Mouse (Mus musculus): Measurements from ENCODE around the gene Auts2. TPM values are rescaled to one million over a fixed set of nuclear protein-coding genes. Genes with fewer than 3 reads are reported as not detected.

Auts2 gene
- total RNA-seq, 2 experiments from 2014 or later = 101 to 109 TPM

DNA sequence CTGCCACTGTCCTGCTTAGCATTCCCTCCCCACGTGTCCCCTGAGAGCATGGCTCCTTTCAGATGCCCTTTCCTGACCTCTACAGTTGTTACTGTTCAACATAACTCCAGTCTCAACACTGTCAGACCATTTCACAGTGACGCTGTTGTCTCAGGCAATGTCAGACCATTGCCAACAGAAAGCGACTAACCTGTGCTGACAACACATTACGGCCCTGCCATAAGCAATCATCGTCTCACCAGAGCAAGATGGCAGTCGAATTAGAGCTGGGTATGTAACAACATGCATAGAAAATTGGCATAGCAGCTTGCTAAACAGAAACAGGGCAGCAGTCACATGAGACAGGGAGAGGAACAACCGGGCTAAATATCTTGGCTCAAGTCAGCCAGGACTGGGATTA lies 614.4 kb downstream of the Auts2 start:
- no peak for DNase-seq (ENCODE audit: low spot score in 2 of 2)

DNA sequence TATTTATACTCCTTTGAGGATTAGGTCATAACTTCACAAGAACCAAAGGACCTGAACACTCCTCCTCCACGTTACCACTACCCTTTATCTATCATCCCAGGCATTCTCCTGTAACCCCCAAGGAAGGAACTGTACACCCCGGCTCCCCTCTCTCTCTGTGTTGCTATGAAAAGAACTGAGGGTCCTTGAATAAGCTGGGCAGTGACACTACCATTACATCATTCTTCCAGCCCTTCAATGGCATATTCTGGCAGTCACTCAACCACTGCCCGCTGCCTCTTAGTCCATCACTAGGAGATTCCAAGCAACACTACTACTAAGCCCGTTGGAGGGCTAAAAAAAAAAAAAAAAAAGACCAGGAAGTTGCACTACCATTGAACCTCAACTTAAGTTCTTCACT lies 620.4 kb downstream of the Auts2 start:
- DNase-seq (ENCODE audit: low spot score in 2 of 2) = no peak

DNA sequence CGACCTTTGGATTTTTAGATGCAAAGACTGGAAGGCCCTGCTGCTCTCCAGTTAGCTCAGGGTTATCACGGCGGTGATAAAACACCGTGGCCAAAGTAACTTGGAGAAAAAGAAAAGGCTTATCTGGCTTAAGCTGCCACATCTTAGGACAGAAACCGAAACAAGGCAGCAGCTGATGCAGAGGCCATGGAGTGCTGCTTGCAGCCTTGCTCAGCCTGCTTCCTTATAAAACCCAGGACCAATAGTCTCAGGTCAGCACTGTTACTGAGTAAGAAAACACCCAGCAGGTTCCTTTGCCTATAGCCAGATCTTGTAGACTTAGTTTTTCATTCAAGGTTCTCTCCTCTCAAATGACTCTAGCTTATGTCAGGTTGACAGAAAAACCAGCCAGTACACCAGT lies 621.0 kb downstream of the Auts2 start:
- DNase-seq (ENCODE audit: low spot score in 2 of 2) = no peak

DNA sequence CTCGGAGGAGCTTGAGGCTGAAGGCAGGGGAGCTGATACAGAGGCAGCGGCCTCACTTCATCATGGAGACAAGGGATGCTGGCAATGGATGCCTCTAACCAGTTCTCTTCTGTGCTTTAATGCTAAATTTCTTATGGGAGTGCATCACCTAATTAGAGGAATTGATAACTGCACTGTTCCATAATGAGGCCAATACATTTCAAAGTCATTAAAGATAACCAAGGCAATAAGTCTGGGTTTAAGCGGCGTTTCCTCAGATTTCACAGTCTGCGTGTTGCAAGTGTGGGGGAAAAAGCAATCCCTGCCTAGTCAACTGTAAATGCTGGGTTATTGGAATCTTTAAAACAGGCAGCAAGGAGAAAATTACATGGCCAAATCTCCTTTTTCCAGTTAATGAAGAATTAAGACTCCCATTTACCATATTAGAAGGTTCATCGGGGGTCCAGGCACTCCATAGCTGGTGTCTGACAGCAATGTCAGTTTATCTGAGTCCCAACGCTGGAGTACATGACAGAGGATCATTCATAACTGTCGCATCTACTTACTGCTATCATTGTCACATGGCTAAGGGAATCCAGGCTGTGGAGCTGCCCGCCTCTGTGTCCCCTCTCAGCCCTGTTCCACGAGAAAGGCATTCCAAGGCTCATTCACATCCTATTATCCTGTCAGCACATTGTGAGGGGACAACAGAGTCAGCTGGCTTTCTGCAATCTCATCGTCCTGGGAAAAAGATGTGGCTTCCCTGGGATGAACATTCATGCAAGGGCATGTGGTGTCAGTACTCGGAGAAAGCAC lies 623.0 kb downstream of the Auts2 start:
- no peak for DNase-seq (ENCODE audit: low spot score in 2 of 2)

DNA sequence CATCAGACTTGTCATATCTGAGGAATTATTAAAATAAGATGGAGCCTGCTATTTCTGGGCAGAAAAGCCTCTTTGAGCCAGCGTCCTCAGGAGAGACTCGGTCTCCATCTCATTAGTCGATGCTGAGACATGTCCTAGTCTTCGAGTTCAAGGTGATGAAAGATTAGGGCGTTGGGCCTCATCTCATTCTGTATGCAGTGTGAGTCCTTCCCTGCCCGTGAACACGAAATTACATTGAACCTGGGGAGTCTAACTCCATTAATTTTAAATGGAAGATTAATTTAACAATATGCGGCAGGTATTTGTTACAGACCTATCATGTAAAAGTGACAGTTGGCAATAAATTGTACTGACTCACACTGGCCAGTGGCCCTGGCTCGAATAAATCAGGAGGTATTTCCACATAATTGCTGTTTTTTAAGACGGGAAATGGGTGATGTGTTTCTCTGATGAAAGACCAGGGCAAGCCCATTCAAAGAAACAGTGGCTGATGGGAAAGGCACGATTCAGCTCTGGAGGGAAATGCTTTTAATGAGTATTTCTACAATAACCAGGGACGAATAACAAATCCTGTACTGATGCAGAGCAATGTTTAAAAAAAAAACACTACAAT lies 626.2 kb downstream of the Auts2 start:
- DNase-seq (ENCODE audit: low spot score in 2 of 2) = no peak

DNA sequence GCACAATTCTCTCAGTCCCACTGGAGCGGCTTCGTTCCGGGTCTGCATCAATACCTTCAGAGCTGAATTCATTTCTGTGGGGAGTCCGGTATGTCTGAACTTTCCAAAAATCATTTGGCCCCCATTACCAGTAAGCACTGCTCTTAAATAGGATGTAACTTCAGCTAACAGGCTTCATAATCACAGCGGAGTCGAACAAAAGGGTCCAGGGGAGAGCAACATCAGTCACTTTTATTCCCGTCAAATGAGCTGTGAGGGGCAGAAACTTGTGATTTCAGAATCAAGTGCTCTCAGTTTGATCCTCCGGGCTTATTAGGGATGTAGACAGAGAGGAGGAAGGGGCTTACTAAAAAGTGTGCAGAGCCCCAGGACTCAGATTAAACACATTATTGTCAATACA lies 629.6 kb downstream of the Auts2 start:
- DNase-seq (ENCODE audit: low spot score in 2 of 2) = no peak

DNA sequence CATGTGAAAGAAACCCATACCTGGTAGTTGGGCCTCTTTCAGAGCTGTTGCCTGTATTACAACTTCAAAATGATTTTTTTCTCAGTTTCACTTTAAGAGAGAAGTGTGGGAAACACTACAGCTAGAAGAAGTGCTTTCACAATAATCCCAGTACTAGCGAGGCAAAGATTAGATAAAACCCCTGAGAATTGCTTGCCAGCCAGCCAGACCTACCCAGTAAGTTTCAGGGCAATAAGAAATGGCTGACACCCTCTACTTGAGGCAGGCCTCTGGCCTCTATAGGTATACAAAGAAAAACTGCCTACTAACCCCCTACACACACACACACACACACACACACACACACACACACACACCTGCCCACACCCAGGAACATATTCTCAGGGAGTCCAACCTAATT lies 630.2 kb downstream of the Auts2 start:
- no peak for DNase-seq (ENCODE audit: low spot score in 2 of 2)

DNA sequence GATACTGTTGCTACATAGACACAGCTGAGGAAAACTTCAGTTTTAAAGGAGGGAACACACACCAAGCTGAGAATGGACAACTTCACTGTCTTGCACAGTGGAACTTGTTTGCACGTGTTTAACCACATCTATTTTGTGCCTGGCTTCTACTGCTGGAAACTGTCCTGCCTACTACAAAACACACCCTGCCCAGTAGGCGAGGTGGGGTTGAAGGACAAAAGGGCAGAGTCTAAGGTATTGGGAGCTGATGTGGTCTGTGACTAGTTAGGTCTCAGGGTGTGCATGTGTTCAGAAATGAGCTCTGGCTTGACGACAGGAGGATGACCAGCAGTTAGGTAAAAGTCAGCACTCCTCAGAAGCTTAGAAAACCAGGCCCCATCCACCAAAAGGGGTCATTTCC lies 636.8 kb downstream of the Auts2 start:
- no peak for DNase-seq (ENCODE audit: low spot score in 2 of 2)

DNA sequence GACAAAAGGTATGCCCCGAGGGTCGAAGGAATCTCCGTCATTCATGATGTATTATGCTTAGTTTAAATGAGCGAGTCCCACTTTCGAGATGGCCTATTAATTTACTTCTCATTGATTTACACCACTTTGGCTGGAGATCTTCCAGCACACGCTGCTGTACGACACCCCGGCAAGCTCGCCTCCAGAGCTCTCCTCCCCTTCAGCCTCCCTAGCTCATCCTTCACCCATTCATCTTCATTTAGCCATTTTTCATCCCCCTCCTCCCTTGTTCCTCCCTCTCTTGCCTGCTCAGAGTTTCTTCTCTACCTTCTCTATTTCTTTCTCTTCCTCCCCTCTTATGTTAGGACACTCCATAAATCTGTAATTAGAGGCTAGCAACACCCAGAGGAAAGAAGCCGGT lies 638.7 kb downstream of the Auts2 start:
- DNase-seq (ENCODE audit: low spot score in 2 of 2) = no peak

DNA sequence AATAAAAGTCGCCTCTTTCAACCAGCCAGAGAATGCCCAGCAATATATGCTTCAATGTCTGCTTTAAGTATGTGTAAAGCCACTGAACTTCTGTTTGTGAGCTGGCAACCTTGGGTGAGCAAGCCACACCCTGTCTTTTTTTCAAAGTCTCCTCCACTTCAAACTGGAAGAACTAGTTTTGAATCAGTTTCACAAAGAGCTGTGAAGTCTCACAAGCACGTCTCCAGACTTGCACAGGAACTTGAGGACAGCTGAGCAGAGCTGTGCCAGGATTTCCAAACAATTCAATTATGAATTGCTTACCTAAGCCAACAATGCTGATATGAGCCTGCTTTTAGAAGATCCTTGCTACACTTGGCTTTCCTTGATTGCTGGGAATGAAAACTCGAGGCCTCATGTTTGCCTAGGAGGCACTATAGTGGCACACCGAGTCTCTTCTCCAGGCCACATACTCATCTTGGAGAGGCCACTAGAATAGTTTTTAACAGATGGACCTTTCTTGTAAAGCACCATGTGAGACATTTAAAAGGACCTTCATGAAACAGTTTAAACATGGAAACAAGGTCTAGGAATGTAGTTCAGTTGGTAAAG lies 645.0 kb downstream of the Auts2 start:
- no peak for DNase-seq (ENCODE audit: low spot score in 2 of 2)

DNA sequence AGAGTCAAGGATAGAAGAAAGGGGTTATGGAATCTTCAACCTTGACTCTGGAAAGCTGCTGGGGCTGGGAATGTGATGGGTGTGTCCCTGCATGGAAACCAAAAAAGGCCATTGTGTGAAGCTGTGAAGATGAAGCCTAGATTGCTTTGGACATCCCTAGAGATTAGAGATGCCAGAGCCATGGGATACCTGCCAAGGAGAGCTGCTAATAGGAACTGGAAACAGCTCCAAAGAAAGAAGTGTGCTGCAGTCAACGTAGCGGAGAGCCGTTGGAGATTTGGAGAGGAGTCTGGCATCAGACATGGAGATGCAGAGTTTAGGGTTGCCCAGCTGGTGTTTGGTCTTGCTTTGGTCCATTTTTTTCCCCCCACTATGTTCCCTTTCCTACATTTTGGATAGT lies 656.5 kb downstream of the Auts2 start:
- no peak for DNase-seq (ENCODE audit: low spot score in 2 of 2)

DNA sequence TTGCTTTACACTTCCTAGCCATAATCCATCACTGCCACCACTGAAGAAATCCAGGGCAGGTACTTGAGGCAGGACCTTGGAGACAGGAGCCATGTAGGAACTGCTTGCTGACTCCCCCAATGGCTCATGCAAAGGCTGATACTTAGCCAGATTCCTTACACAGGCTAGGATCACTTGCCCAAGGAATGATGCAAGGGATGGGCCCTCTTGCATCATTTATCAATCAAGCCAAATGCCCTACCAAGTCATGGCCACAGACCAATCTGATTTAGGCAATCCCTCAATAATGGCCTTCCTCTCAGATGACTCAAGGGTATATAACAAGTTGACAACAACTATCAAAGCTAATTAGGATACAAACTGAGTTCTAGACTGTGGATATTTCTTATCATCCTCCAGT lies 666.6 kb downstream of the Auts2 start:
- DNase-seq (ENCODE audit: low spot score in 2 of 2) = no peak

DNA sequence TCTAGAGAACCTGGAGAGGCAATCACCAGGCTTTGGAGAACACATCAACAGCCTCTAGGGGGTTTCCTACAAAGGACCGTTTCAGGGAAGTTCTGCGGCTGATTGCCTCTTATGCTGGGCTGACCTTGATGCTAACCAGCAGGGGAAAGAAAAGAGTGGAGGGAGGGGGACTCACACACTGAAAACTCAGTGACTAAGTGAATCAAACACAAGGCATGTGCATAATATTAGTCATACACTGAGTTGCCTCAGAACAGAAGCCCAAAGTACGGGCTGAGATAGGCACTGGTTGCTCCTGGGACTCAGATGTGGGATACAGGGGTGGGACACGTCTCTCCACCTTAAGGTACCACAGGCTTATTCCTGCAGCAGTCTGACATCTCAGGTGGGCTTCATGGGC lies 667.2 kb downstream of the Auts2 start:
- DNase-seq (ENCODE audit: low spot score in 2 of 2) = no peak

DNA sequence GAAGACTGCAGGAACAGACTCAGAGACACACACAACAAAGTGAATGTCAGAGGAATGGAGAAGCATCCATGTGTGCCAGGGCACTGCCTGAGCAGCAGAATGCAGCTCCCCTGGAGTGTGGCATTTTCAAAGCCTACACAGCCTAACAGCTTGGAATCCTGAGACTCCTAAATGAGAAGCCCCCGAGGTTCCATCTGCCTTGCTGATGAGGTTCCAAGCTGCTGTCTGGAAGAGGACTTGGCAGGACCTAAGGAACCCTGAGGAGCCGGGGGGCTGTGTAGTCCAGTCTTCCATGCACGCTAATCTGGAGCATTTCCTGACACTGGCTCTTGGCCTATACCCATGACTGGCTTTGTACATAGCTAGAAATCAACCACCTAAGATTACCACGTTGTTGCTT lies 670.0 kb downstream of the Auts2 start:
- peak in 1 of 2 experiments; percentile 18 for DNase-seq (ENCODE audit: low spot score in 2 of 2)

DNA sequence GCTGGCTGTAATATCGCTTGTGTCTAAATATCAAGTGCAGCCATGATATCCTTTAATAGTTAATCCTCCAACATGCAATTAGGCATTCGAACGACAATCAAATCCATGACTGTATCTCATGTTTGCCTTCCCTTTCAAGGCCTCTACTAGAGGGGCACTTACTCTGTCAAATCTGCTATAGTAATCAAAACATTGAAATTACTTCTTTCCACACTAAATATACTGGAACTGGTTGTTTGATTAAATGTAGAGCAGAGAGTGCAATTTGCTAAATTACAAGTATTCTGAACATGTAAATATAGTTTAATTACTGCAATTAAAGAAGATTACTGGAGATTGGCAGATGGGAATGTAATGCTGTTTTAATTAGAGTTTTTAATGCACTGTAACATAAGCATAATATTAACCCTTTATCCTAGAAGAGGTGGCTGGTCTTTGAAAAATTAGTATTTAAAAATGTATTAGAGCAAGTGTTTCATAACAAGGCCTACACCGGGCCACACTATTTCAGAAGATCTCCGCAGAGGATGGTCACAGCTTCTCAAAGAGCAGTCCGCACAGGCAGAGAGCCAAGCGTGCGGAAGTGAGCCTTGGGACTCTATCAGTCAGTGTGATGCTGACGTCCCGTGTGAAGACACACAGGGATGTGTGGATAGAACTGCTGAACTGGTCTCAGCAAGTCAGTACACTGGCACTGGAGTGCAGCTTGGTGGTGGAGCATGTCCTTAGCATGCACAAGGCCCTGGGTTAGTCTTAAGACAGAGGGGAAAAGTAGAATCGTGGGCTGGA lies 673.2 kb downstream of the Auts2 start:
- DNase-seq (ENCODE audit: low spot score in 2 of 2) = no peak

DNA sequence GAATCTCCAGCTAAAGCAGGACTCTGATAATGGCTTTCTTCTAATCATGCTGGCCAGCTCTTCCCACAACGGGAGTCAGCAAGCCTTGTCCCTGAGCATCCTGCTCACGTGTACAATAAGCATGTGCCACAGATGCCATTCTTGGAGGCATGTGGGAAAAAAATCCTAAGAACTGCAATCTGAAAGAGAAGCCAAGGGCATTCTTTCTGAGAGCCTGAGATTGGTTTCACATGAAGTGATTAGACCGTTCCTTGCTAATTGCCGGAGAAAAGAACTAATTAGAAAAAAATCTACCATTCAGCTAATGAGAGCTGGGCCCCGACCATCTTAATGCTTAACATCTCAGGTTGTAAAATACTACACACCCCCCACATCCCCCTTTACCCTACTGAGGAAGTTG lies 677.9 kb downstream of the Auts2 start:
- no peak for DNase-seq (ENCODE audit: low spot score in 2 of 2)

DNA sequence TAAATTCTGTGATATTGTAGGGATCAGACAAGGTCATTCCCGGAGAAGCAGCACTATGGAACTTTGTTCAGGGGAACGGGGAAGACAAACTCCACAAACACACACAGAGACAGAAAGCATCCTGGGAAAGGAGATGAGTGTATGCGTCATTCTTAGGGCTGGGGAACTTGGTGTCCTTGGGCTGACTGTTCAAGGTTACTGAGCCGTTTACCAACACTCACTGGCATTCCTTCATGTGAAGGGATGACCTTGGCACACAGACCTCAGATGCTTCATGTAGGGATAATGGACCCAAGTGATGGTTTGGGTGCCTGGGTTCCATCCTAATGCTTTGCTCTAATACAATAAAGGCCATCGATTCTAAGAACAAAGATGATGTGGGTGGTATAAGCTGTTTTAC lies 685.2 kb downstream of the Auts2 start:
- DNase-seq (ENCODE audit: low spot score in 2 of 2) = no peak

DNA sequence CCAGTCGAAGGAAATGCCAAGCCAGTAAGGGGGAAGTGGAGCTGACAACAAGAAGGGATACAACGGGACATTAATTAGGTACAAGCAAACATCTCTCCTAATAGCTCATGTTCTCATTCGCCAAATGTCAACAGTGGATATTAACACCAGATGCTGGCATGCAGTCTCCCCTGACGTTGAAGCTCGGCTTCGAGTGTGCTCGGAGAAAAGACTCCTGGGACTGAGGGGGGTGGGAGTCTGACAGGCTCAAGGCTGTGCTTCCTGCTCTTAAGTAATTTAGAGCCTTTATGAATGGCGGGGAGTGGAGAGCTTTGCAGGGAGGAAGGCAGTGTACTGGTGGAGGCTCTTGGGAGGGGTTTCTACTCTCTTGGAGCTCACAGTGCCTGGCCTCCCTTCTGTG lies 687.8 kb downstream of the Auts2 start:
- no peak for DNase-seq (ENCODE audit: low spot score in 2 of 2)

DNA sequence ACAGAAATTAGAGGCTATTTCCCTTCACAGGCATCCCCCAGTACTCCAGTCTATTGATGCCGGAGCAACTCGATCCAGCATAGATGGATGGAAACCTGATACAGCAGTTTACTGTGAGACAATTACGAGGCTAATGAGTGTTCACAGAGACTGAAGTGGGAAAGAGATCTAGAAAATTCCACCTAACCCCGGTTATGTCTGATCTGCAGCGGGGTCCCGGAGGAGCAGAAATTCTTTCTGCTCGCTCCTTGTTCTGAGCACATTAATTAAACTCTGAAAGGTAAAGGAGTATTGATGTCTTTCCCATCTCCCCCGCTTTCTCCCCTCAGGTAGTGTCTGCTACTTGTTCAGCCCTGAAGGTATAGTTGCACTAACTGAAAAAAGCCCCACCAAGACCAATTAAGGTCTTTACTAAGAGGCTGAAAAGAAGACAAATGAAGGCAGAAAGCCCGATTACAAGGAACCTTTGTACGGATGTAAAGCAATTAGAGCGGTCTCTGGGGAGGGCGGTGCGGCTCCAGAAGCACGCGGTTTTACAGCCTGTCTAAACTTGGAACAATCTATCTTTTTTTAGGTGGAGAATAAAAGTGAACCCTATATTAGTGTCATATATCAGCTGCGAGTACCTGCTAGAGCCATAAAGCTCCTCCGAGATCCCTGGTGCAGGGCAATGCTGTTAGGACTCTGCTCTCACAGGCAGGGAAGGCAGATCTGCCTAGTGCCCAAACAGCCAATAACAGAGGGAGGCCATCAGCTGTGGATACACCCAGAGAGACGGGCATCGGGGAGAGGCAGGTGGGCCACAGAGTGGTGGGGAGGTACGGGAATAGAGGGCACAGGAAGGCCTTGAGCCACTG lies 691.3 kb downstream of the Auts2 start:
- no peak for DNase-seq (ENCODE audit: low spot score in 2 of 2)

DNA sequence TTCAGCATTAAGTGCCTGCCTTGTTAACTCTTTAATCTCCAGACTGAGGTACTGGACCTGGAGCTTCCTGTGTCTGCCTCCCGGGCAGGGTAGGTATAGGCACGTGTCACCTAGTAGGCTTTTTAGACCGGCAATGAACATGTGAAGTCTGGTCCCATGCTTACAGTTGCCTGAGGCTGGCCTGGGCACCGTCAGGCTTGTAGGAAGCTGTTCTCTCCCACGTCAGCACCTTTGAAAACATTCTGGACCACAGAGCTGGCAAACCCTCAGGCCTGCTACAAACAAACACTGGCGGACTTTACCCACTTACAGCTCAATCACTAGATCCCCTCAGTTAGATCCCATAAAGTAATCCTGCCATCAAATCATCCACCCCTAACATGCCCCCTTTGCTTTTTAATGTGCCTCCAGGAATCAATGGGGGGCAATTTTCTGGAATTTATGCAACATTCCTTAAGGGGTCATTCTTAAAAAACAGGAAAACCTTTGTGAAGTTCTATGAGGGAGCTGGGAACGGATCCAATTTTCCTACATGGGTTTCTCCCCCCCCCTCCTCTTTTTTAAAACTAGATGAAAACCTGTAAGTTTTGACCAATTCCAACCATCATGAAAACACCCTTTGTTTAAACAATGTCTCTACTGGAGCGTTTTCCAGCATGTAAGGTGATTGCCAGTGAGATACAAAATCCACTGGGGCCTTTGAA lies 692.4 kb downstream of the Auts2 start:
- DNase-seq (ENCODE audit: low spot score in 2 of 2) = no peak

Measured in left cerebral cortex, adult 18-20 months (tissue).